Mouse (Mus musculus): Measurements from ENCODE around the gene Fbxw18. TPM values are rescaled to one million over a fixed set of nuclear protein-coding genes. Genes with fewer than 3 reads are reported as not detected.
"Not testable (repeated sequence)": the region's sequence is repeated elsewhere in the genome, so short reads cannot be mapped to it uniquely, and the experiment has no call there.

Gene Fbxw18
- not detected in 2 replicates for polyA plus RNA-seq (2015; fragmentation: Nextera tagmentation; extraction: Ambion mirVana)

DNA sequence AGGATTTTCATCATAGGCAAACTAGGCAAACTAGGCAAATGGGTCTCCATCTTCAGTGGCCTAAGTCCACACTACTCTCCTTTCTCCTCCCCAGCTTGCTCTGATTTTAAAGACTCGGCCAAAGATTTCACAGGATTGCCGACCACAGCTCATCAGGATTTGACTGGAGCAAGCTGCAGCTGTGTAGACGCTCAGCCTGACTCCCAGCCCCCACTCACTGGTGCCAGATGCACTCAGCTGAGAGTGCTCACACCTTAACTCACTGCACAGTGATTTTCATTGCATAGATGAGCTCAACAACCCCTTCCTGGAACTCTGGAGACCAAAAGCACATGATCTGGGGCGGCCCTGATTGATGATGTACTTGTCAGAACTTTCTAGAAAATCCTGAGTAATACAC lies at the start of gene Fbxw18:
Fbxw18 (minus strand) TSS at position 101 of the 400 bp plus-strand sequence.
- not testable (repeated sequence) for H3K27me3 ChIP-seq (ENCODE audit: control insufficient read depth, insufficient read depth, low read length); H3K36me3 ChIP-seq (ENCODE audit: control insufficient read depth, insufficient read depth); H3K9me3 ChIP-seq (replicated peaks; ENCODE audit: control insufficient read depth, low read length); H3K9ac ChIP-seq (ENCODE audit: low read length); ATAC-seq (replicated peaks; ENCODE audit: extremely low read depth, insufficient read depth, low FRiP score); H3K4me1 ChIP-seq (ENCODE audit: control insufficient read depth, insufficient read depth, low read length); H3K4me2 ChIP-seq (ENCODE audit: low read depth, low read length); H3K27ac ChIP-seq (ENCODE audit: low read length); H3K4me3 ChIP-seq (ENCODE audit: low read length)
- WGBS = 69% methylated on average over 4 of the region's 4 CpGs

DNA sequence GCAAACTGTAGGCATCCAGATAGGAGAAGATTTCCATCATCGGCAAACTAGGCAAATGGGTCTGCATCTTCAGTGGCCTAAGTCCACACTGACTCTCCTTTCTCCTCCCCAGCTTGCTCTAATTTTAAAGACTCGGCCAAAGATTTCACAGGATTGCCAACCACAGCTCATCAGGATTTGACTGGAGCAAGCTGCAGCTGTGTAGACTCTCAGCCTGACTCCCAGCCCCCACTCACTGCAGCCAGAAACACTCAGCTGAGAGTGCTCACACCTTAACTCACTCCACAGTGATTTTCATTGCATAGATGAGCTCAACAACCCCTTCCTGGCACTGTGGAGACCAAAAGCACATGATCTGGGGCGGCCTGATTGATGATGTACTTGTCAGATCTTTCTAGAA lies 43.5 kb upstream of the Fbxw18 start, which contains the start of gene Fbxw26:
Fbxw26 (minus strand) TSS at position 101 of the 400 bp plus-strand sequence.
- H3K27me3 ChIP-seq (ENCODE audit: control insufficient read depth, insufficient read depth, low read length); H3K9me3 ChIP-seq (replicated peaks; ENCODE audit: control insufficient read depth, low read length); H3K36me3 ChIP-seq (ENCODE audit: control insufficient read depth, insufficient read depth); H3K4me1 ChIP-seq (ENCODE audit: control insufficient read depth, insufficient read depth, low read length); ATAC-seq (replicated peaks; ENCODE audit: extremely low read depth, insufficient read depth, low FRiP score); H3K4me2 ChIP-seq (ENCODE audit: low read depth, low read length); H3K27ac ChIP-seq (ENCODE audit: low read length); H3K4me3 ChIP-seq (ENCODE audit: low read length); H3K9ac ChIP-seq (ENCODE audit: low read length): not testable (repeated sequence)
- WGBS = 67% methylated on average over 3 of the region's 3 CpGs

DNA sequence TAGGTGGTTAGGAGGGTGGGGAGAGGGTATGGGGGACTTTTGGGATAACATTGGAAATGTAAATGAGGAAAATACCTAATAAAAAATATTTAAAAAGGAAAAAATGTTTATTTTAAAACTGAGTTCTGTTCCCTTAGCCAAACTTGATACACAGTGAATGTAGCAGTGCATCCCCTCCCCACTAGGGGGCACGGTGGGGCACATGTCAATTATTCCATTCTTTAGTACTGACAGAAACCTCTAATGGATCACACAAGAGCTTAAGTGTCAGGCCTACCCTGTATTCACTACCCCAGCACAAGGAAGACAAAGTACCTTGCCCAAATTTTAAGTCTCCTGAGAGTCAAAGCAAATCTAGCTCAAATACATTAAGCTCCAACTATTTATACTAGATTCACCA lies 17.2 kb downstream of the Fbxw18 start:
- WGBS = 6% methylated on average over 1 of the region's 1 CpGs
- Histone ChIP-seq H3K9ac (ENCODE audit: low read length) (no peak overlapping the region), H3K4me2 (ENCODE audit: low read depth, low read length) (no peak overlapping the region), H3K4me1 (ENCODE audit: control insufficient read depth, insufficient read depth, low read length) (no peaks in the 10 kb centered on the region), H3K36me3 (ENCODE audit: control insufficient read depth, insufficient read depth) (no peaks in the 10 kb centered on the region), H3K27ac (ENCODE audit: low read length) (no peak overlapping the region), H3K4me3 (ENCODE audit: low read length) (no peak overlapping the region), H3K9me3 (replicated peaks; ENCODE audit: control insufficient read depth, low read length) (no peaks in the 10 kb centered on the region), H3K27me3 (ENCODE audit: control insufficient read depth, insufficient read depth, low read length) (no peaks in the 10 kb centered on the region)
- no peak for ATAC-seq (replicated peaks; ENCODE audit: extremely low read depth, insufficient read depth, low FRiP score)

DNA sequence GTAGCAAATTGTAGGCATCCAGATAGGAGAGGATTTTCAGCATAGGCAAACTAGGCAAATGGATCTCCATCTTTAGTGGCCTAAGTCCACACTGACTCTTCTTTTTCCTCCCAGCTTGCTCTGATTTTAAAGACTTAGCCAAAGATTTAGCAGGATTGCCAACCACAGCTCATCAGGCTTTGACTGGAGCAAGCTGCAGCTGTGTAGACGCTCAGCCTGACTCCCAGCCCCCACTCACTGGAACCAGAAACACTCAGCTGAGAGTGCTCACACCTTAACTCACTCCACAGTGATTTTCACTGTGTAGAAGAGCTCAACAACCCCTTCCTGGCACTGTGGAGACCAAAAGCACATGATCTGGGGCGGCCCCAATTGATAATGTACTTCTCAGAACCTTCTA lies 37.9 kb downstream of the Fbxw18 start, which contains the start of gene Fbxw25:
Fbxw25 (minus strand) TSS at position 101 of the 400 bp plus-strand sequence.
- WGBS = 59% methylated on average over 2 of the region's 2 CpGs
- not testable (repeated sequence) for ATAC-seq (replicated peaks; ENCODE audit: extremely low read depth, insufficient read depth, low FRiP score); H3K9ac ChIP-seq (ENCODE audit: low read length)

More for the DNA sequence above, 37.9 kb downstream of the Fbxw18 start, which contains the start of gene Fbxw25:
- H3K4me2 ChIP-seq (ENCODE audit: low read depth, low read length); H3K4me1 ChIP-seq (ENCODE audit: control insufficient read depth, insufficient read depth, low read length); H3K27ac ChIP-seq (ENCODE audit: low read length); H3K4me3 ChIP-seq (ENCODE audit: low read length); H3K36me3 ChIP-seq (ENCODE audit: control insufficient read depth, insufficient read depth); H3K9me3 ChIP-seq (replicated peaks; ENCODE audit: control insufficient read depth, low read length); H3K27me3 ChIP-seq (ENCODE audit: control insufficient read depth, insufficient read depth, low read length): not testable (repeated sequence)

Other genes with a start within 250 kb of the Fbxw18 start
- not detected in 2 replicates for gene Fbxw19, start 206.8 kb downstream of the Fbxw18 start, polyA plus RNA-seq (2015; fragmentation: Nextera tagmentation; extraction: Ambion mirVana)
- gene Fbxw15, start 134.4 kb downstream of the Fbxw18 start, polyA plus RNA-seq (2015; fragmentation: Nextera tagmentation; extraction: Ambion mirVana) = not detected in 2 replicates
- gene Fbxw24, start 76.6 kb downstream of the Fbxw18 start, polyA plus RNA-seq (2015; fragmentation: Nextera tagmentation; extraction: Ambion mirVana) = not detected in 2 replicates
- not detected in 2 replicates for gene Fbxw25, start 38.0 kb downstream of the Fbxw18 start, polyA plus RNA-seq (2015; fragmentation: Nextera tagmentation; extraction: Ambion mirVana)
- not detected in 2 replicates for gene Fbxw26, start 43.4 kb upstream of the Fbxw18 start, polyA plus RNA-seq (2015; fragmentation: Nextera tagmentation; extraction: Ambion mirVana)
- gene Fbxw27, start 88.0 kb upstream of the Fbxw18 start, polyA plus RNA-seq (2015; fragmentation: Nextera tagmentation; extraction: Ambion mirVana) = not detected in 2 replicates
- 0.26 TPM in 1 of 2 replicates, not detected in the other for gene Spink8, start 109.6 kb upstream of the Fbxw18 start, polyA plus RNA-seq (2015; fragmentation: Nextera tagmentation; extraction: Ambion mirVana)
- 58.1 and 59.2 TPM in 2 replicates for gene Nme6, start 130.0 kb upstream of the Fbxw18 start, polyA plus RNA-seq (2015; fragmentation: Nextera tagmentation; extraction: Ambion mirVana)
- 1.3 and 2.1 TPM in 2 replicates for gene Camp, start 146.9 kb upstream of the Fbxw18 start, polyA plus RNA-seq (2015; fragmentation: Nextera tagmentation; extraction: Ambion mirVana)
- gene Cdc25a, start 172.9 kb upstream of the Fbxw18 start, polyA plus RNA-seq (2015; fragmentation: Nextera tagmentation; extraction: Ambion mirVana) = 14.2 and 14.3 TPM in 2 replicates
- gene Map4, start 228.8 kb upstream of the Fbxw18 start, polyA plus RNA-seq (2015; fragmentation: Nextera tagmentation; extraction: Ambion mirVana) = 88.0 and 89.1 TPM in 2 replicates